Mouse (Mus musculus): ENCODE results near the gene Hspa12b. TPM values are rescaled to one million over a fixed set of nuclear protein-coding genes. Genes with fewer than 3 reads are reported as not detected.

Gene Hspa12b
- polyA plus RNA-seq, 1 experiment from 2014 or later, result 18.1 TPM

DNA sequence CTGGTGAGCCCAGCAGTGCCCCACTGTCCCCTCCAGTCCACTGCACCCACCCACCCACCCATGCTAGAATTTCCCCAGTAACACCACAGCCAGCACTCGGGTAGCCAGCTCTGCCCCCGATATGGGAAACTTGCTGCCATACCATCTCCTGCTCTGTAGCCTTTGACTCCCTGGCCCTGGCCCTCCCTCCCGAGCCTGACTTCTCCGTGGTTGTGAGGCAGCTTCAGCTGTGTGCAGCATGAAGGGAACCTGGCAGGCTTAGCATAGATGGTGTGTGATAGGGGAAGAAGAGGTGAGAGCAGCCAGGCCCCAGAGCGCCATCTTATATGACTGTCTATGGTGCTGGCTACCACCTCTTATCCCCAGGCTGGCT, 13.4 kb downstream of the Hspa12b start:
- H3K27me3 ChIP-seq, result no peaks in the 10 kb centered on the region
- peaks cover 5% of the 10 kb centered on the region; the same call in 1 of the 2 replicates for H3K4me1 ChIP-seq
- peaks cover 69% of the 10 kb centered on the region for H3K36me3 ChIP-seq
- 74% methylated on average over 5 of the region's 5 CpGs for WGBS
- no peak for ATAC-seq (ENCODE audit: insufficient number of reproducible peaks, low FRiP score, low TSS enrichment, low read depth)
- no peak overlapping the region for H3K4me2 ChIP-seq (replicated peaks)
- no peaks in the 10 kb centered on the region for H3K9me3 ChIP-seq (replicated peaks)
- H3K9ac ChIP-seq, result no peak overlapping the region
- no peak overlapping the region for H3K27ac ChIP-seq (replicated peaks)
- no peak overlapping the region for H3K4me3 ChIP-seq (replicated peaks)

DNA sequence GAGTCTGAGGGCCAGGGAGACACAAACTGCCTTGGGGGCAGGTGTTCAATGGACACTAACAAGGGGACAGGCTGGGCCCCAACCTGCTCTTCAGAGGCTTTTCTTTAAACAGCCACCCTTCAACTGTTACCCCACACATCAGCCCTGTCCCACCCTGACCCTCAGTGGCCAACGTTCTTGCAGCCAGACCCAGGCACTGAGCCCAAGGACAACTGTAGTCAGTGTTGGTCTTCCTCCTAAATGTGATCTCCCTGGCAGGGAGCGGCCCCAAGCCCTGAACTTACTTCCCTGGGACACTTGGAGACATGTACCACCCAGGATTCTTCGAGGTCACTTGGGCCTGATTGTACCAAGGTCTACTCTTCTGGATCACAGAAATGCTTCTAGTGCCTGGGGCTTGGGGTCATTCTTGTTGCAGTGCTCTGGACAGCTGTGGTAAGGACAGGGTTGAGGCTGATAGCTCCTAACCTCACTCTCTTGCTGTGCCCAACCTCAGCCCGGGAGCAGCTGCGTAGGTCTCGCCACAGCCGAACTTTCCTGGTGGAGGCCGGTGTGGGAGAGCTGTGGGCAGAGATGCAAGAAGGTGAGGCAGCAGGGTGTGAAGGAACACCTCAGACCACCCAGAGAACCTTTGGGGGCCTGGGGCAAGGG, 14.4 kb downstream of the Hspa12b start:
- H3K4me2 ChIP-seq (replicated peaks), result no peak overlapping the region
- no peak for ATAC-seq (ENCODE audit: insufficient number of reproducible peaks, low FRiP score, low TSS enrichment, low read depth)
- no peak overlapping the region for H3K27ac ChIP-seq (replicated peaks)
- H3K9me3 ChIP-seq (replicated peaks), result no peaks in the 10 kb centered on the region
- peaks cover 78% of the 10 kb centered on the region for H3K36me3 ChIP-seq
- H3K4me1 ChIP-seq, result peaks cover 5% of the 10 kb centered on the region; the same call in 1 of the 2 replicates
- WGBS, result 90% methylated on average over 8 of the region's 8 CpGs
- H3K27me3 ChIP-seq, result no peaks in the 10 kb centered on the region
- no peak overlapping the region for H3K9ac ChIP-seq
- H3K4me3 ChIP-seq (replicated peaks), result no peak overlapping the region

DNA sequence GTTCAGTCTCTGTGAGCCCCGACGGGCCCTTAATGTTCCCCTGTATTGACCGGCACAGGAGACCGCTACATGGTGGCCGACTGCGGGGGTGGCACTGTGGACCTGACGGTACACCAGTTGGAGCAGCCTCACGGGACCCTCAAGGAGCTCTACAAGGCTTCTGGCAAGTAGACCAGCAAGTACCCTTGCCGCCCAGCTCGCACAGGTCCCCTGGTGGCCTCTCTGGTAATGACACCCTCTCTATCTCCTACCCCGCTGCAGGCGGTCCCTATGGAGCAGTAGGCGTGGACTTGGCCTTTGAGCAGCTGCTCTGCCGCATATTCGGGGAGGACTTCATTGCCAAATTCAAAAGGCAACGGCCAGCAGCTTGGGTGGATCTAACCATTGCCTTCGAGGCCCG, 15.5 kb downstream of the Hspa12b start:
- H3K4me3 ChIP-seq (replicated peaks), result no peak overlapping the region
- H3K4me1 ChIP-seq, result peaks cover 5% of the 10 kb centered on the region; the same call in 1 of the 2 replicates
- no peaks in the 10 kb centered on the region for H3K27me3 ChIP-seq
- 32% methylated on average over 18 of the region's 18 CpGs for WGBS
- no peak overlapping the region for H3K4me2 ChIP-seq (replicated peaks)
- ATAC-seq (ENCODE audit: insufficient number of reproducible peaks, low FRiP score, low TSS enrichment, low read depth), result peak; percentile 50; the same call in 1 of the 2 replicates
- H3K27ac ChIP-seq (replicated peaks), result no peak overlapping the region
- peaks cover 78% of the 10 kb centered on the region for H3K36me3 ChIP-seq
- no peak overlapping the region for H3K9ac ChIP-seq
- no peaks in the 10 kb centered on the region for H3K9me3 ChIP-seq (replicated peaks)

DNA sequence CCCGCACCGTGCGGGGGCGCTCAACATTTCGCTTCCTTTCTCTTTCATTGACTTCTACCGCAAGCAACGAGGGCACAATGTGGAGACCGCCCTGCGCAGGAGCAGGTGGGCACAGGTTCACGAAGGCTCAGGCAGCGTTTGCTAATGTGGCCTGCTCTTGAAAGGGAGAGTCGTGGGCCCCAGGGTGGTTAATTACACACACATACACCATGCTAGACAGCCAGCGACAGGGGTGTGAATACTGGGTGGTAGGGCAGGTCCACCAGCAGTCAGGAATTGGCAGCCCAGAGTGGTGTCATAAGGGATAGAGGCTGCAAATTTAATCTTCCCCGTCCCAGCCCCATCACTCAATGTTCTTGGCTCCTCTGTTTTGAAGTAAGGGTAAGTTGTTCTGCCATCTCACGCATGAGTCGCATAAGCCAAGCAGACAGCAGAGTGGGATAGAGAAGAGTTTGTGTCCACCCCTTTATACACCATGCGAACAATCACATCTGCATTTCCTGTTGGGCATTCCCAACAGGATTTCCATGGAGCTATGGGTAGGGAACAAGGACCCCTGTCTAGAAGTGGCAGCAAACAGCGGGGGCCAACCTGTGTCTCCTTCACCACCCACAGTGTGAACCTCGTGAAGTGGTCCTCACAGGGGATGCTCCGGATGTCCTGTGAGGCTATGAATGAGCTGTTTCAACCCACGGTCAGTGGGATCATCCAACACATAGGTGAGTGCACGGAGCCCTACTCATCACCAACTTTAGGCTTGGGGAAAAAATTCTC, 16.1 kb downstream of the Hspa12b start:
- ATAC-seq (ENCODE audit: insufficient number of reproducible peaks, low FRiP score, low TSS enrichment, low read depth), result no peak
- Histone ChIP-seq H3K36me3 (peaks cover 79% of the 10 kb centered on the region), H3K4me3 (replicated peaks) (no peak overlapping the region), H3K4me2 (replicated peaks) (no peak overlapping the region), H3K27me3 (no peaks in the 10 kb centered on the region), H3K27ac (replicated peaks) (no peak overlapping the region), H3K9me3 (replicated peaks) (no peaks in the 10 kb centered on the region), H3K4me1 (peaks cover 5% of the 10 kb centered on the region; the same call in 1 of the 2 replicates), H3K9ac (no peak overlapping the region)
- WGBS, result 73% methylated on average over 22 of the region's 22 CpGs

DNA sequence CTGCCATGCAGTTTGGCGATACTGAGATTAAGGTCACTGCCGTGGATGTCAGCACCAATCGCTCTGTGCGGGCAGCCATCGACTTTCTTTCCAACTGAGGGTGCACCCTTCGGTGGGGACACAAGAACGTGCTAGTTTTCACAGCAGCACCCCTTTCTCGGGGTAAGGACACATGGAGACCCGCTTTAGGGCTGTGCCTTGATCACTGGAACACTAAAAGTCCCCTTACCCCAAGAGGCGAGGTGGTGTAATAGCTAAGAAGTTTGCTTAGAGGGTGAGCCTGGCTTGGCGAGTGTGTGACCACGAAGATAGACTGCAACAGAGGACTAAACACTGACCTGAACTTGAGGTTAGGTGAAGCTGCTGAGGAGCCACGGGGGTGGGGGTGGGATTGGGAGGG, 18.0 kb downstream of the Hspa12b start:
- ATAC-seq (ENCODE audit: insufficient number of reproducible peaks, low FRiP score, low TSS enrichment, low read depth), result no peak
- no peak overlapping the region for H3K9ac ChIP-seq
- peaks cover 83% of the 10 kb centered on the region for H3K36me3 ChIP-seq
- H3K4me1 ChIP-seq, result peaks cover 5% of the 10 kb centered on the region; the same call in 1 of the 2 replicates
- H3K4me3 ChIP-seq (replicated peaks), result no peak overlapping the region
- no peak overlapping the region for H3K27ac ChIP-seq (replicated peaks)
- H3K4me2 ChIP-seq (replicated peaks), result no peak overlapping the region
- no peaks in the 10 kb centered on the region for H3K27me3 ChIP-seq
- 68% methylated on average over 13 of the region's 13 CpGs for WGBS
- no peaks in the 10 kb centered on the region for H3K9me3 ChIP-seq (replicated peaks)

DNA sequence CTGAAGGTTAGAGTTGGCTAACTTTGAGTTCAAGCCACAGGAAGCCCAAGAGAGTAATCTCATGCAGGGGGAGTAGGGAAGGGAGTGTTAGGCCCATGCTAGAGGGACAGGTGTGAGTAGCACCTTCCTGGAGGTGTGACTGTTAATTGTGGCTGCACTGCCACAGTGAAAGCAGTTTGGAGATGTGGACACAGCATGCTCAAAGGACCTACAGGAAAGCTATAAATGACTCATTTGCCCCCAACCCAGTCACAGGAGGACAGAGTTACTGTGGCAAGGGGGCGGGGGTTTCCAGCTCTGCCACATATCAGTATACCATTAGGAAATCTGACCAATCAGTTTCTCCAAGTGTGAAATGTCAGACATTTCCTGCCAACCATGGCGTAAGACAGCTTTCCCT, 18.5 kb downstream of the Hspa12b start:
- Histone ChIP-seq H3K4me3 (replicated peaks) (no peak overlapping the region), H3K27ac (replicated peaks) (no peak overlapping the region), H3K36me3 (peaks cover 83% of the 10 kb centered on the region), H3K9ac (no peak overlapping the region), H3K4me2 (replicated peaks) (no peak overlapping the region), H3K27me3 (no peaks in the 10 kb centered on the region), H3K4me1 (peaks cover 5% of the 10 kb centered on the region; the same call in 1 of the 2 replicates), H3K9me3 (replicated peaks) (no peaks in the 10 kb centered on the region)
- 81% methylated on average over 2 of the region's 2 CpGs for WGBS
- ATAC-seq (ENCODE audit: insufficient number of reproducible peaks, low FRiP score, low TSS enrichment, low read depth), result no peak

DNA sequence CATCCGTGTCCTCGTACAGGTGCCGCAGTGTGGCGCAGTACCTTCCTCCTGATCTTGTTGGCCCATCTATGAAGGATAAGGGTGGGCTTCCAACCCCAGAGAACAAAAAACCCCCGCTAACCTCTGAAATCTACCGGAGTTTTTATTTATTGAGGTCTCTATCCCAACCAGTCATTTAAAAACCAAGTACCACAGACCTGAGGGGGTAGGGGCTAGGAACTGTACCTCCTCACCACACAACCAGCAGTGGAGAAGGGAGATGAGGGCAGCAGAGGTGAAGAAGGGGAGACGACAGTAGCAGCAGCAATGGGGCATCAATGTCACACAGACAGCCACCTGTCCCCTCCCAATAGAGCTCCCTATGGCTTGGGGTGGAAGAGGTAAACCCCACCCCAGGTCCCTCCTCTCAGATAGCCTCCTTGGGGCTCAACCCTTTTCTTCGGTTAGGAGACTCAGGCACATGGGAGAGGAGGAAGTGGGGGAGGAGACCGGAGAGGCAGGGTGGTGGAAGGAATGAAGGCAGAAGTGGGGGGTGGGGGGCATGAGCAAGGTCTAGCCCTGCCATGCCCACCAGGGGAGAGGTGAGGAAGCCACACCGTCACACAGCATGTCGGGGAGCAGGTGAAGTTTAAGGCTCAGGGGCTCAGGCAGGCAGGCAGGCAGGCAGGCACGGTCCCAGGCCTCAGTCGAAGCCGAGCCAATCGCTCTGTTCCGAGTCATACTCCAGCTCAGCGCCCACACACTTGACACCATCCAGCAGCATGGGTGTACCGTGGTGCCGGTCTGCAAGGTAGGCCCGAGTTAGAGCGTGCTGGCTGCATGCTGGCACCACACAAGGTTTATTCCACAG, 19.3 kb downstream of the Hspa12b start:
- H3K9ac ChIP-seq, result no peak overlapping the region
- no peak for ATAC-seq (ENCODE audit: insufficient number of reproducible peaks, low FRiP score, low TSS enrichment, low read depth)
- WGBS, result 85% methylated on average over 21 of the region's 21 CpGs
- H3K27ac ChIP-seq (replicated peaks), result no peak overlapping the region
- no peaks in the 10 kb centered on the region for H3K9me3 ChIP-seq (replicated peaks)
- no peak overlapping the region for H3K4me3 ChIP-seq (replicated peaks)
- peaks cover 82% of the 10 kb centered on the region for H3K36me3 ChIP-seq
- peaks cover 5% of the 10 kb centered on the region; the same call in 1 of the 2 replicates for H3K4me1 ChIP-seq
- H3K27me3 ChIP-seq, result no peaks in the 10 kb centered on the region
- H3K4me2 ChIP-seq (replicated peaks), result no peak overlapping the region

DNA sequence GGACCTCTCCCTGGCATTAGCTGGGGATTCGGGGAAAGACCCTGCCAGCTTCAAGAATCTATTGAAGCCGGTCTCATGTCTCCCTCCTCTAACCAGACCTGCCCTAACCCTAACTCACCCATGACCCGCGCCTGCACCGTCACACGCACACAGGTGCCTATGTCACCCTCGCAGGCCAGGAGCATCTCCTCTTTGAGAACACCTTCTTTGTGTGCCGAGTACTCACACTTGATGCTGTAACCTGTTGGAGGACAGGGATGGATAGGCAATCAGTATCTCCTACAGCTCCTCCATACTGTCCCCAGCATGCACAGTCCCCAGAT, 19.9 kb downstream of the Hspa12b start:
- no peak overlapping the region for H3K4me3 ChIP-seq (replicated peaks)
- H3K9ac ChIP-seq, result no peak overlapping the region
- no peak overlapping the region for H3K27ac ChIP-seq (replicated peaks)
- H3K36me3 ChIP-seq, result peaks cover 82% of the 10 kb centered on the region
- no peaks in the 10 kb centered on the region for H3K9me3 ChIP-seq (replicated peaks)
- H3K4me2 ChIP-seq (replicated peaks), result no peak overlapping the region
- no peak for ATAC-seq (ENCODE audit: insufficient number of reproducible peaks, low FRiP score, low TSS enrichment, low read depth)
- H3K27me3 ChIP-seq, result no peaks in the 10 kb centered on the region
- WGBS, result 90% methylated on average over 8 of the region's 8 CpGs
- peaks cover 5% of the 10 kb centered on the region; the same call in 1 of the 2 replicates for H3K4me1 ChIP-seq

DNA sequence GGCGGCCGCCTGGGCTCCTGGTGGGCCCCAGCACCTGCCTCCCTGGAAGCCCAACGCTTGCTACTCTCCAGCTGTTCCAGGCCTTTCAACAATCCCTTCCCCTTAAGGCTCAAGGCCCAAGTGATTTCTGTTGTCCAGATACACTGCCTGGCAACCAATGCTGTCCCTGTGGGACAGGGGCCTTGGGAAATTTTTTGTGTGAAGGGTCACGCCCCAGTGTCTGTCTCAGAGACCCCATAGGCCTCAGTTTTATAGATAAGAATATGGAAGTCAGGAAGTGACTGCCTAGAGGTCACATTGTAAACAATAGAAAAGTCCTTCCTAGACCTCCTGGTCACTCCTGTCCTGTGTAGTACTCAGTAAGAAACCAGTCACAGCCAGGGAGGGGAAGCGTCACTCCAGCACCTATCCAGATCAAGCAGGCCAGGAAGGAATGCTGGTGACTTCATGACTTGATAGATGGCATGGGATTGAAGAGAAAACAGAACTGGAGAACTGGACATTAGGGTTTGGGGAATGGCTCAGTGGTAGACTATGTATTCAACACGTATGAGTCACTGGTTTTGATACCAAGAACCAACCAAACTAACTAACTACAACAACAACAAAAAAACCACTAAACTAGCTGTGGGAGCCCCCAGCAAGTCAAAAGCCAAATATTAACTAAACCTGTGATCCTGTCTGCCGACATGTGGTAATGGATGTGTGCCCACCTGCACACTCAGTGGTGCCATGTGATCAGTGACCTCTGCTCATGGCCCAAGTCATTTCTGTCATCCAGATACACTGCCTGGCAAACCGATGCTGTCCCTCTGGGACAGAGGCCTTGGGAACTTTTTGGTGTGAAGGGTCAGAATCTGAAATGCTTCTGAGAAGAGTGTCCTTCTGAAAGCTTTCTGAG, 21.5 kb downstream of the Hspa12b start:
- peaks cover 76% of the 10 kb centered on the region for H3K36me3 ChIP-seq
- H3K9ac ChIP-seq, result no peak overlapping the region
- H3K4me1 ChIP-seq, result no peaks in the 10 kb centered on the region
- H3K9me3 ChIP-seq (replicated peaks), result no peaks in the 10 kb centered on the region
- WGBS, result 85% methylated on average over 8 of the region's 8 CpGs
- no peaks in the 10 kb centered on the region for H3K27me3 ChIP-seq
- no peak overlapping the region for H3K4me3 ChIP-seq (replicated peaks)
- H3K27ac ChIP-seq (replicated peaks), result no peak overlapping the region
- no peak overlapping the region for H3K4me2 ChIP-seq (replicated peaks)
- ATAC-seq (ENCODE audit: insufficient number of reproducible peaks, low FRiP score, low TSS enrichment, low read depth), result no peak

DNA sequence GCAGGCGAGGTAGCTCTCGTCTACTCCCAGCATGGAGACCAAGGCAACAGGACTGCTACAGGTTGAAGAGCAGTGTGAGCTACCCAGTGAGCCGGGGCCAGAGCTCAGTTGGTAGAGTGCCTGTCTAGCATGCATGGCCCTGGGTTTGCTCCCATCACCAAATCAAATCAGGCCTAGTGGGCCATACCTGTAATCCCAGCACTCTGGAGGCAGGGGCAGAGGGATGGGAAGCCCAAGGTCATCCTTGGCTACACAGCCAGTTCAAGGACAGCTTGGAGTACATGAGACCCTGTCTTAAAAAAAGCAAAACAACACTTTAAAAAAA, 22.1 kb downstream of the Hspa12b start:
- Histone ChIP-seq H3K4me3 (replicated peaks) (no peak overlapping the region), H3K4me2 (replicated peaks) (no peak overlapping the region), H3K36me3 (peaks cover 72% of the 10 kb centered on the region), H3K27me3 (no peaks in the 10 kb centered on the region), H3K4me1 (no peaks in the 10 kb centered on the region), H3K27ac (replicated peaks) (no peak overlapping the region), H3K9me3 (replicated peaks) (no peaks in the 10 kb centered on the region), H3K9ac (no peak overlapping the region)
- 99% methylated on average over 3 of the region's 3 CpGs for WGBS
- ATAC-seq (ENCODE audit: insufficient number of reproducible peaks, low FRiP score, low TSS enrichment, low read depth), result no peak

Measured in embryonic facial prominence, embryonic 15.5 days (tissue).